Mouse (Mus musculus): ENCODE data around the gene Drc3.

DNA sequence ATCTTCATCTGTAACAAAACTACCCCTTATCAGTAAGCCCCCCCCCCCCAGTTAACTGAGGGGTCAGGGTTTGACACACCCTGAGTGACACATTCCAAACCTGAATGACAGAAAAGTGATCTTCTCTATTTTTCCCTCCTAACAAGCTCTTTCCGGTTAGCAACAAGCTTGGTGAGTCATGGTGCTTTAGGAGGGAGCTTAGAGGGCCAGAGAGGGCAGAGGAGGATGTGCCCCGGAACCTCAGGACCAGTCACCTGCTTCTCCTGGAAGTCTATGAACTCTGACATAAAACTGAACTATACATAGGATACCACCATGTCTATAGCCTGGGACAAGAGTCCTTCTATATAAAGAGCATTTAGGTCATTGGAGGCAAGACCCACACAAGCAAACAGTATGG, 45.1 kb upstream of the Drc3 start:
- TF ChIP-seq CTCF (IDR thresholded peaks at IDR 0.05; ENCODE audit: control insufficient read depth, insufficient read depth, insufficient replicate concordance, low read depth, low read length) (no peak), POLR2A (IDR thresholded peaks at IDR 0.05; ENCODE audit: control insufficient read depth, low read depth, low read length) (no peak)

All from testis, adult 2 months (tissue).